In genomic region chr19:42322357-42323090, GRCm38 (mm10) we compare ENCODE assay signal across 29 mouse cellular contexts.
DNase-seq lines count a peak whose midpoint lies in the region; ATAC-seq and TF ChIP-seq lines count a peak whose summit lies in the region.
"Had no signal": no experiment of that assay in that cellular context is flagged by ENCODE, and none has a peak within 500 bp of the region (broad histone marks: within the 10 kb centered on the region; RNA-seq: fewer than 3 reads in every experiment).

No protein-coding gene starts in this region.

- no peak overlapping the region for H3K27ac ChIP-seq in hindbrain, postnatal 0 days
- H3K27ac ChIP-seq in hindbrain, embryonic 10.5 days = no peak overlapping the region
- H3K27ac ChIP-seq in layer of hippocampus, adult 2 months = no peak overlapping the region
- H3K27ac ChIP-seq: embryonic facial prominence, embryonic 12.5 days; heart, embryonic 15.5 days; kidney, postnatal 0 days; limb, embryonic 13.5 days; liver, embryonic 13.5 days had no signal

- no peak overlapping the region for H3K4me2 ChIP-seq in hindbrain, postnatal 0 days (ENCODE audit: low read depth, low read length)
- H3K4me2 ChIP-seq: embryonic facial prominence, embryonic 12.5 days; heart, embryonic 15.5 days; limb, embryonic 13.5 days; liver, embryonic 13.5 days; lung, embryonic 14.5 days had no signal

- no peaks in the 10 kb centered on the region for H3K36me3 ChIP-seq in hindbrain, postnatal 0 days (ENCODE audit: insufficient read depth, low read length)
- H3K36me3 ChIP-seq in hindbrain, embryonic 10.5 days = no peaks in the 10 kb centered on the region
- H3K36me3 ChIP-seq: embryonic facial prominence, embryonic 12.5 days; G1E; heart, embryonic 15.5 days; limb, embryonic 13.5 days; liver, embryonic 13.5 days had no signal

- WGBS in hindbrain, postnatal 0 days = 47% methylated on average over 12 of the region's 12 CpGs
- WGBS in hindbrain, embryonic 10.5 days = 38% methylated on average over 12 of the region's 12 CpGs

- H3K4me1 ChIP-seq in hindbrain, postnatal 0 days (ENCODE audit: insufficient read depth, low read length) = peaks cover 20% of the 10 kb centered on the region
- peaks cover 51% of the 10 kb centered on the region for H3K4me1 ChIP-seq in hindbrain, embryonic 10.5 days (replicated peaks)
- H3K4me1 ChIP-seq: embryonic facial prominence, embryonic 12.5 days; heart, embryonic 15.5 days; liver, embryonic 13.5 days; megakaryocyte, embryonic 14.5 days had no signal

- TF ChIP-seq CTCF in hindbrain, postnatal 0 days (IDR thresholded peaks at IDR 0.05; ENCODE audit: low read depth) = peak; percentile 24; the same call in 1 of the 2 replicates
- peak; percentile 25 for TF ChIP-seq CTCF in layer of hippocampus, adult 2 months (conservative IDR thresholded peaks at IDR 0.05)

- ATAC-seq in hindbrain, postnatal 0 days = no peak
- ATAC-seq: forebrain, postnatal 0 days; Patski had no signal

- no peaks in the 10 kb centered on the region for H3K27me3 ChIP-seq in hindbrain, postnatal 0 days (ENCODE audit: insufficient read depth, low read length)
- peaks cover 61% of the 10 kb centered on the region for H3K27me3 ChIP-seq in hindbrain, embryonic 10.5 days (ENCODE audit: insufficient read depth, poor library complexity, severe bottlenecking)
- H3K27me3 ChIP-seq: embryonic facial prominence, embryonic 12.5 days had no signal

- no peaks in the 10 kb centered on the region for H3K9me3 ChIP-seq in hindbrain, postnatal 0 days (ENCODE audit: low read length)
- H3K9me3 ChIP-seq in hindbrain, embryonic 10.5 days = no peaks in the 10 kb centered on the region
- H3K9me3 ChIP-seq: embryonic facial prominence, embryonic 12.5 days; G1E; heart, embryonic 15.5 days; limb, embryonic 13.5 days; liver, embryonic 13.5 days; megakaryocyte, embryonic 14.5 days had no signal

- DNase-seq in cerebellum, postnatal 10 days = peak; percentile 64 to 70
- DNase-seq in cerebellum, adult 9-11 months = no peak
- DNase-seq in hindbrain, postnatal 0 days (ENCODE audit: low spot score) = no peak
- DNase-seq in hindbrain, embryonic 10.5 days (ENCODE audit: low spot score) = no peak
- no peak for DNase-seq in layer of hippocampus, adult 2 months (ENCODE audit: low spot score in 2 of 2)
- no peak for DNase-seq in layer of hippocampus, adult 9-11 months
- peak; percentile 95 for DNase-seq in ZHBTc4 (ENCODE audit: low read depth, low spot score)
- no peak for DNase-seq in testis, postnatal 10 days (ENCODE audit: low spot score)
- DNase-seq: adrenal gland, postnatal 14 days; cerebellum, adult 8-10 months; forebrain, postnatal 0 days; gastrocnemius, postnatal 14 days; heart, adult 11 months; liver, embryonic 13.5 days; lung, embryonic 14.5 days; lung, postnatal 36 days; midbrain, embryonic 14.5 days; right cerebral cortex, adult 18-20 months; right cerebral cortex, postnatal 4 days; thymus, adult 18-20 months; thymus, postnatal 36 days had no signal

- no peak overlapping the region for H3K9ac ChIP-seq in hindbrain, postnatal 0 days (replicated peaks; ENCODE audit: low read length)
- H3K9ac ChIP-seq: embryonic facial prominence, embryonic 12.5 days; forebrain, postnatal 0 days; heart, embryonic 15.5 days; limb, embryonic 13.5 days; liver, embryonic 13.5 days; lung, embryonic 14.5 days had no signal

- no peak overlapping the region for H3K4me3 ChIP-seq in hindbrain, postnatal 0 days (ENCODE audit: low read length)
- H3K4me3 ChIP-seq in hindbrain, embryonic 10.5 days = no peak overlapping the region
- H3K4me3 ChIP-seq in layer of hippocampus, adult 2 months = no peak overlapping the region
- H3K4me3 ChIP-seq: embryonic facial prominence, embryonic 12.5 days; heart, embryonic 15.5 days; limb, embryonic 13.5 days; liver, embryonic 13.5 days; megakaryocyte, embryonic 14.5 days; myocyte had no signal

Comparison
In these comparisons a context has a peak if more than half of its experiments do, and no peak if none do; other contexts are left out.
1. DNase-seq: peak in cerebellum, postnatal 10 days (2 of 2) and ZHBTc4 (single experiment); none in cerebellum, adult 9-11 months (single experiment), hindbrain, postnatal 0 days (single experiment), hindbrain, embryonic 10.5 days (single experiment), layer of hippocampus, adult 2 months (0 of 2), layer of hippocampus, adult 9-11 months (single experiment) and testis, postnatal 10 days (single experiment).